Mouse (Mus musculus) heart, embryonic 13.5 days (tissue): ENCODE results near the gene Rlf. TPM values are rescaled to one million over a fixed set of nuclear protein-coding genes. Genes with fewer than 3 reads are reported as not detected.
A peak's percentile ranks its signal among the peaks of the same experiment; 100 is the strongest.

Source experiments
- ATAC-seq: fragments of 200-750 bp; cut with Nextera tagmentation; 2 replicates; pipeline ENCODE4 v1.8.0; 2017; ENCODE audit warnings: moderate TSS enrichment; ENCODE audit not compliant: insufficient number of reproducible peaks, low FRiP score, low TSS enrichment; ENCODE audit errors: extremely low read depth
- H3K27ac ChIP-seq: fragments of 300-500 bp; sonication (generic); replicated peaks from 2 replicates; pipeline ENCODE4 v1.5.1; 2015; ENCODE audit warnings: moderate library complexity, mild to moderate bottlenecking, inconsistent platforms
- H3K27me3 ChIP-seq: fragments of 300-500 bp; sonication (generic); replicated peaks from 2 replicates; pipeline ENCODE4 v1.6.1; 2015; ENCODE audit warnings: mild to moderate bottlenecking, inconsistent platforms
- H3K36me3 ChIP-seq: fragments of 300-500 bp; sonication (generic); 2 replicates; pipeline ENCODE4 v1.6.1; 2015; ENCODE audit warnings: mild to moderate bottlenecking, inconsistent platforms
- H3K4me1 ChIP-seq: fragments of 300-500 bp; sonication (generic); 2 replicates; pipeline ENCODE4 v1.6.1; 2015; ENCODE audit warnings: inconsistent platforms
- H3K4me2 ChIP-seq: fragments of 300-500 bp; sonication (generic); 2 replicates; pipeline ENCODE4 v1.6.1; 2015; ENCODE audit warnings: inconsistent platforms, mild to moderate bottlenecking, moderate library complexity
- H3K4me3 ChIP-seq: fragments of 300-500 bp; sonication (generic); 2 replicates; pipeline ENCODE4 v1.5.1; 2015; ENCODE audit warnings: moderate library complexity, mild to moderate bottlenecking, inconsistent platforms
- H3K9ac ChIP-seq: fragments of 300-500 bp; sonication (generic); 2 replicates; pipeline ENCODE4 v1.6.1; 2015; ENCODE audit warnings: inconsistent platforms, mild to moderate bottlenecking, moderate library complexity
- H3K9me3 ChIP-seq: fragments of 300-500 bp; sonication (generic); 2 replicates; pipeline ENCODE4 v1.6.1; 2016; ENCODE audit warnings: inconsistent platforms
- WGBS: fragments of 180-500 bp; shearing (Covaris S2); methylation state at CpG from one replicate; pipeline ENCODE4 v1.1.7; 2015; ENCODE audit warnings: mixed read lengths; 5-methylcytosine and 5-hydroxymethylcytosine counted together
- polyA plus RNA-seq: library from polyadenylated mRNA; unstranded; fragments of >200 nt; fragmentation: Nextera tagmentation; extraction: Ambion mirVana; gene quantifications from 2 replicates; pipeline ENCODE4 v1.2.1, GENCODE M21; 2015

Gene Rlf
- polyA plus RNA-seq, 1 experiment from 2014 or later, result 16.1 TPM

DNA sequence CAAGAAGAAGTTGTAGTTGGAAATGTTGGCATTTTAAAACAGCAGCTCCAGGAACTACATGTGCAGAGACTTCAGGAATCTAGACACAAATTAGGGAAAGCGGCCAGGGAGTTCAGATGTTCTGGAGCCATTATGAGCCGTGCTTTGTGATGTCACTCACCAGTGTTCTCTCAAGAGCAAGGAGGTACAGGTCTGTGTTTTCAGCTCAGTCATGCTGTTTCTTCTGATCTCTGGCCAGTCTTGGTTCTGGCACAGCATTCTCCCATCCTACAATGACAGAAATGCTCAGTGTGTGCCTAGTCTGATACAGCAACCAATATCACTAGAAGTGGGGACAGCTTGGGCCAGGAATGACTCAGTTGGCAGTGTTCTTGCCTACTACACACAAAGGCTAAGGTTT is 105.8 kb downstream of the Rlf start, which contains the start of gene Tmco2:
TSS of gene Tmco2 (minus strand) at position 101 of the 400 bp plus-strand sequence.
- H3K4me2 ChIP-seq, result no peak within 1 kb of the TSS
- H3K27me3 ChIP-seq, result no peaks in the 10 kb centered on the region
- H3K9me3 ChIP-seq, result no peaks in the 10 kb centered on the region
- H3K27ac ChIP-seq, result no peak within 1 kb of the TSS
- WGBS, result 84% methylated on average over 2 of the region's 2 CpGs
- no peak for ATAC-seq
- H3K36me3 ChIP-seq, result no peaks in the 10 kb centered on the region
- H3K9ac ChIP-seq, result no peak within 1 kb of the TSS
- no peak within 1 kb of the TSS for H3K4me3 ChIP-seq
- no peaks in the 10 kb centered on the region for H3K4me1 ChIP-seq

DNA sequence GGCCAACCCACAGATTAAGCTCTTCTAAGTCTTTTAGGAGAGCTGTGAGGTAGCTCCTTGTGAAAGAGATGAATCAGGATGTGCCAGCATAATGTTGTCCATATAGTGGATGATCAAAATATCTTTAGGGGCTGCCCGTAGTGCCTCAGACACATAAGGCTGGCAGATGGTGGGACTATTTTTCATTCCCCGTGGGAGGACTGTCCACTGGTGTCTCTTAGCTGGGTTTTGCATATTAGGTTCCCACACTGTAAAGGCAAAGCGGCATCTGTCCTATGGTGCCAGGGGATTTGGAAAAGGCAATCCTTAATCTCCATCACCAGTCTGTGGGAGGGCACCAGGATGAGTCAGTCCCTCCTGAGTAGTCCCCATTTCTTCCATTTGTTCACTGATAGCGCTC is 111.6 kb downstream of the Rlf start:
- H3K27me3 ChIP-seq, result no peaks in the 10 kb centered on the region
- no peak overlapping the region for H3K4me3 ChIP-seq
- no peak overlapping the region for H3K4me2 ChIP-seq
- no peak overlapping the region for H3K9ac ChIP-seq
- no peak for ATAC-seq
- H3K27ac ChIP-seq, result no peak overlapping the region
- 71% methylated on average over 4 of the region's 4 CpGs for WGBS
- peaks cover 2% of the 10 kb centered on the region for H3K4me1 ChIP-seq
- no peaks in the 10 kb centered on the region for H3K36me3 ChIP-seq
- no peaks in the 10 kb centered on the region for H3K9me3 ChIP-seq

DNA sequence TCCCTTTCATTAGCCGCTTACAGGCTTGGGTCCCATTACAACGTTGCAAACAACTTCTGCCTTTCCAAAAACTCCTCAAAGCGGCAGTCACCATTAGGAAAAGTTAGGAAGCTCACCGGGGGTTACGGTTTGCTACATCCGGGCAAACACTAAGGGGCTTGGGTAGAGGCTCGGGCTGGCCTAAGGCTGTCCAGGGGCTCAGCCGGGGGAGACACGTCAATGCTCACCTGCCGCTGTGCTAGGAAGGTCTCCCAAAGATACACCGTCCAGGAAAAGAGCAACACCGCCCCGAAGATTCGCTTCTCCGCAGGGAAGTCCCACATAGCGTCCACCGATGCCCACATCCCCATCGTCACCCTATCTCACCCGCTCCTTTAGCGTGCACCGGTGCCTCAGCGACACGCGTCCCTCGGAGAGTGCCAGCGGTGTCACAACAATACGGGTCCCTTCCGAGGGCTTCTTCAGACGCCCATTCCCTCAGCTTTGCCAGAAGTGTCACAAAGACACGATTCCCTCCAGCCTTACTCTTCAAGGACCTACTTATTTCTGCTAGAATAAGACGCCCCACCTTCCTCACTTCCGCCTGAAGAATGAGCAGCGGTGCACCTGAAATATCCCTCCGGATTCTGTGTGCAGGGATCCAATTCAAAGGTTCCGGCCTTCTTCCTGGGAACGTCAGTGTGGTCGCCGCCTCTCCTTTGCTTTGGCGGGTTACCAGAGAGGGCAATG is 117.1 kb downstream of the Rlf start, which contains the start of gene Zmpste24:
TSS of gene Zmpste24 (minus strand) at position 592 of the 729 bp plus-strand sequence.
- H3K4me3 ChIP-seq, result peak within 1 kb of the TSS; percentile 91
- WGBS, result under 1% methylated on average over 39 of the region's 39 CpGs
- peaks cover 27% of the 10 kb centered on the region for H3K36me3 ChIP-seq
- no peaks in the 10 kb centered on the region for H3K27me3 ChIP-seq
- peaks cover 16% of the 10 kb centered on the region for H3K4me1 ChIP-seq
- peak within 1 kb of the TSS; percentile 73 for H3K27ac ChIP-seq
- ATAC-seq, result no peak; the same call in none of the 2 replicates
- H3K9me3 ChIP-seq, result no peaks in the 10 kb centered on the region
- H3K4me2 ChIP-seq, result peak within 1 kb of the TSS; percentile 88
- H3K9ac ChIP-seq, result peak within 1 kb of the TSS; percentile 90

Other genes starting within 250 kb of the Rlf start
- gene Smap2, start 197.8 kb downstream of the Rlf start, polyA plus RNA-seq, result 11.5 and 12.3 TPM in 2 replicates
- gene Col9a2, start 175.7 kb downstream of the Rlf start, polyA plus RNA-seq, result 7.9 and 8.4 TPM in 2 replicates
- 22.2 and 22.6 TPM in 2 replicates for gene Zmpste24, start 116.8 kb downstream of the Rlf start, polyA plus RNA-seq
- gene Tmco2, start 105.9 kb downstream of the Rlf start, polyA plus RNA-seq, result not detected in 2 replicates
- not detected in 2 replicates for gene Gm12888, start 109.8 kb upstream of the Rlf start, polyA plus RNA-seq
- gene Gm12886, start 208.0 kb upstream of the Rlf start, polyA plus RNA-seq, result not detected in 2 replicates